21 mouse cellular contexts compared by ENCODE assay signal in genomic region chr5:13379223-13379622, GRCm38 (mm10).
"Had no signal": no experiment of that assay in that cellular context is flagged by ENCODE, and none has a peak within 500 bp of the region (broad histone marks: within the 10 kb centered on the region; RNA-seq: fewer than 3 reads in every experiment).

No protein-coding gene starts in this region.

- H3K27ac ChIP-seq: kidney, embryonic 15.5 days; limb, embryonic 12.5 days; limb, embryonic 15.5 days; liver, embryonic 14.5 days; lung, embryonic 15.5 days; midbrain, embryonic 13.5 days; neural tube, embryonic 12.5 days; neural tube, embryonic 15.5 days; stomach, postnatal 0 days had no signal

- H3K36me3 ChIP-seq: kidney, embryonic 15.5 days; limb, embryonic 12.5 days; limb, embryonic 15.5 days; lung, embryonic 15.5 days; midbrain, embryonic 13.5 days; neural tube, embryonic 12.5 days; neural tube, embryonic 15.5 days had no signal

- H3K4me3 ChIP-seq: kidney, embryonic 15.5 days; limb, embryonic 12.5 days; limb, embryonic 15.5 days; lung, embryonic 15.5 days; midbrain, embryonic 13.5 days; neural tube, embryonic 12.5 days; neural tube, embryonic 15.5 days had no signal

- H3K27me3 ChIP-seq: kidney, embryonic 15.5 days; limb, embryonic 12.5 days; limb, embryonic 15.5 days; lung, embryonic 15.5 days; neural tube, embryonic 12.5 days; neural tube, embryonic 15.5 days had no signal

- H3K9me3 ChIP-seq: kidney, embryonic 15.5 days; limb, embryonic 12.5 days; limb, embryonic 15.5 days; lung, embryonic 15.5 days; midbrain, embryonic 13.5 days; neural tube, embryonic 12.5 days; neural tube, embryonic 15.5 days had no signal

- H3K4me2 ChIP-seq: kidney, embryonic 15.5 days; limb, embryonic 12.5 days; limb, embryonic 15.5 days; liver, embryonic 11.5 days; lung, embryonic 15.5 days; midbrain, embryonic 13.5 days; neural tube, embryonic 12.5 days; neural tube, embryonic 15.5 days had no signal

- DNase-seq: kidney, adult 8-10 months; kidney, postnatal 10 days; kidney, postnatal 36 days; left cerebral cortex, postnatal 4 days; liver, postnatal 0 days; lung, postnatal 10 days; lung, postnatal 4 days; right cerebral cortex, adult 18-20 months; right cerebral cortex, postnatal 14 days; right cerebral cortex, postnatal 4 days; thymus, postnatal 25 days had no signal

- H3K4me1 ChIP-seq: kidney, embryonic 15.5 days; limb, embryonic 12.5 days; limb, embryonic 15.5 days; lung, embryonic 15.5 days; midbrain, embryonic 13.5 days; neural tube, embryonic 12.5 days; neural tube, embryonic 15.5 days had no signal

- ATAC-seq: liver, postnatal 0 days; midbrain, embryonic 13.5 days had no signal

- H3K9ac ChIP-seq: kidney, embryonic 15.5 days; limb, embryonic 12.5 days; limb, embryonic 15.5 days; liver, embryonic 14.5 days; liver, postnatal 0 days; lung, embryonic 15.5 days; midbrain, embryonic 13.5 days; neural tube, embryonic 12.5 days; neural tube, embryonic 15.5 days had no signal
